Mouse (Mus musculus) lung, postnatal 0 days (tissue): Measurements from ENCODE around the gene Fnbp1.

ENCODE experiments used
- CTCF ChIP-seq: IDR thresholded peaks from 2 replicates; pipeline ENCODE4 v1.5.1; 2016; ENCODE audit warnings: antibody characterized with exemption, mild to moderate bottlenecking
- EP300 ChIP-seq: IDR thresholded peaks from 2 replicates; pipeline ENCODE4 v1.6.1; 2016; ENCODE audit warnings: antibody characterized with exemption, mild to moderate bottlenecking, control low read depth

DNA sequence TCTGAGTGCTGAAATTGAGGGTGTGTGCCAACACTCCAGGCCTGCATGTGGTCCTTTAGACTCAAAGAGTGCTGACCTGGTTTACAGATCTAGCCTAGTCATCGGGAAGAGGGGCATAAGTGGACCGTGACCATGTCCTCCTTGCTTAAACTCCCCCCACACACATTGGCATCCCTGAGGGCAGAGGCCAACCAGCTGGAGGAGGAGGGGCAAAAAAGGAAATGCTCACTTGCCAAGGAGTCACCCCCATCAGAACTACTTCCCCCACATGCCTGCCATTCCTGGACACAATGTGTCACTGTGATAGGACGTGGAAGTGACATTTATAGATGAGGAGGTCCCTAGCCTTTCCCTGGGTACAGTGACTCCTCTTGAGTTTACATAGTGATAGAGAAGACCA lies 116.3 kb downstream of the Fnbp1 start:
- TF ChIP-seq CTCF = no peak
- no peak for TF ChIP-seq EP300
